ENCODE assay signal across 15 mouse cellular contexts in genomic region chr4:139881796-139882195, GRCm38 (mm10). TPM values are rescaled to one million over a fixed set of nuclear protein-coding genes. Genes with fewer than 3 reads are reported as not detected.
"Had no signal": no experiment of that assay in that cellular context is flagged by ENCODE, and none has a peak within 500 bp of the region (broad histone marks: within the 10 kb centered on the region; RNA-seq: fewer than 3 reads in every experiment).

No protein-coding gene starts in this region.

- H3K9ac ChIP-seq: limb, embryonic 12.5 days; stomach, embryonic 15.5 days had no signal

- H3K4me2 ChIP-seq: limb, embryonic 12.5 days; liver, embryonic 11.5 days; stomach, embryonic 15.5 days had no signal

- H3K36me3 ChIP-seq: limb, embryonic 12.5 days; stomach, embryonic 15.5 days had no signal

- H3K4me1 ChIP-seq: limb, embryonic 12.5 days; stomach, embryonic 15.5 days had no signal

- H3K4me3 ChIP-seq: limb, embryonic 12.5 days; stomach, embryonic 15.5 days had no signal

- DNase-seq: kidney, adult 9 months; kidney, postnatal 10 days; kidney, postnatal 4 days; lung, postnatal 36 days; right cerebral cortex, postnatal 14 days; thymus, postnatal 36 days had no signal

- H3K27ac ChIP-seq: limb, embryonic 12.5 days; stomach, embryonic 15.5 days had no signal

- ATAC-seq: inflammation-experienced regulatory T-cells, adult 6 months; intestine, postnatal 0 days; midbrain, embryonic 16.5 days had no signal

- H3K27me3 ChIP-seq: stomach, embryonic 15.5 days had no signal

- H3K9me3 ChIP-seq: limb, embryonic 12.5 days; stomach, embryonic 15.5 days had no signal

RNA-seq across cellular contexts. Expression of gene Pax7, which starts 48.5 kb away (rescaled TPM):
- total RNA-seq: left cerebral cortex, postnatal 36 days; megakaryocyte progenitor cell, adult 5-6 weeks had no signal
- polyA plus RNA-seq: inflammation-experienced regulatory T-cells, adult 6 months; intestine, postnatal 0 days; liver, embryonic 16.5 days had no signal
